Mouse (Mus musculus): Measurements from ENCODE around the gene Higd1b. TPM values are rescaled to one million over a fixed set of nuclear protein-coding genes. Genes with fewer than 3 reads are reported as not detected.

Gene Higd1b
- total and polyA plus RNA-seq, 2 experiments from 2014 or later, result 14.5 to 15.8 TPM

GRCm38 (mm10) chr11:102837385-102837784 lies 1.7 kb downstream of the Higd1b start:
- H3K36me3 ChIP-seq (ENCODE audit: insufficient read depth, low read length), result peaks cover 39% of the 10 kb centered on the region
- no peak overlapping the region for H3K9ac ChIP-seq (replicated peaks; ENCODE audit: low read length)
- no peaks in the 10 kb centered on the region for H3K4me1 ChIP-seq (ENCODE audit: insufficient read depth, low read length)
- DNase-seq (ENCODE audit: low spot score), result no peak
- ATAC-seq, result no peak
- no peaks in the 10 kb centered on the region for H3K9me3 ChIP-seq (ENCODE audit: low read length)
- no peak overlapping the region for H3K27ac ChIP-seq
- no peaks in the 10 kb centered on the region for H3K27me3 ChIP-seq (ENCODE audit: insufficient read depth, low read length)
- H3K4me3 ChIP-seq (ENCODE audit: low read length), result no peak overlapping the region
- no peak overlapping the region for H3K4me2 ChIP-seq (ENCODE audit: low read depth, low read length)
- 94% methylated on average over 1 of the region's 1 CpGs for WGBS
- no peak for TF ChIP-seq CTCF (IDR thresholded peaks at IDR 0.05; ENCODE audit: low read depth)

DNA sequence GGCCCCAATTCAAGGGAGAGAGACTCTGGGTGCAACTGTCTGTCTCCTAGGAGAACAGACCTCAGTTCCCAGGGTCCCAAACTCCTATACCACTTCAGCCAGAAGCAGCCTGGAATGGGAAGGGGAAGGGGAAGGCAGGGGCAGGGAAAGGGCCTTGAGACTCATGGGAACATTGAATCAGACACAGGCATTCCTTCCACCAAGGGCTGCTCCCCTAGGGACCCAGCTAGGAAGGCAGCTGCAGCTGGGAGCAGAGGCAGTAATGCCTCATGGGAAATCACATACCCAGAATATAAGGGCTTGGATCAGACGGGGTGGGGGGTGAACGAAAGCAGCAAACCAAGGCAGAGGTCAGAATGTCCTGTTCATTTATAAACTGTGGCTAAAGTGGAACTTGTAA lies 2.5 kb downstream of the Higd1b start:
- peaks cover 43% of the 10 kb centered on the region for H3K36me3 ChIP-seq (ENCODE audit: insufficient read depth, low read length)
- H3K9me3 ChIP-seq (ENCODE audit: low read length), result no peaks in the 10 kb centered on the region
- H3K4me2 ChIP-seq (ENCODE audit: low read depth, low read length), result no peak overlapping the region
- no peak for DNase-seq (ENCODE audit: low spot score)
- H3K27ac ChIP-seq, result no peak overlapping the region; the same call in 1 of the 2 replicates
- peak; percentile 53; the same call in 1 of the 2 replicates for ATAC-seq
- no peak overlapping the region for H3K4me3 ChIP-seq (ENCODE audit: low read length)
- no peaks in the 10 kb centered on the region for H3K27me3 ChIP-seq (ENCODE audit: insufficient read depth, low read length)
- H3K9ac ChIP-seq (replicated peaks; ENCODE audit: low read length), result no peak overlapping the region
- 81% methylated on average over 2 of the region's 2 CpGs for WGBS
- H3K4me1 ChIP-seq (ENCODE audit: insufficient read depth, low read length), result no peaks in the 10 kb centered on the region
- TF ChIP-seq CTCF (IDR thresholded peaks at IDR 0.05; ENCODE audit: low read depth), result no peak

DNA sequence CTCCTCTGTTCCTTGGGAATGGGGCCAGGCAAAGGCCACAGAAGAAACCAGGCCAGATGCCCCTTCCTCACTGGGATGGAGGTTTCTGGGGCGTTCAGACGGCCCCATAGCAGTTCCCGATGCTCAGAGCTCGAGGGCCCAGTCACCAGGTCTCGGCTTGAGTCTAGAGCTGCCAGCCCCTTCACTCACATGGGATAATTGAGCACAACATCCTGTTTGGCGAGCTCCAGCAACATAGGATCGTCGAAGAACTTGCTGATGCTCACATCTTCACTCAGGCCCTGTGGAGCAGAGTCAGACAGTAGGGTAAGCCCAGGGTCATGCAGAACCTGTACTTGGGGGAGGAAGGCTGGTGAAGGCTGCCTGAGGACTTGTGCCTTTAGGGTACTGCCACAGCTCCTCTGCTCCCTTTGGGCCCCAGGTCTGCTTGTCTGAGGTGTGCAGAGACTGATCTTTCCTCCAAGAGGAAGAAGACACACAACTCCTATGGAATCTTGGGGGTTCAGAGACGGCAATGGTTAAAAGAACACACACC lies 3.0 kb downstream of the Higd1b start:
- TF ChIP-seq CTCF (IDR thresholded peaks at IDR 0.05; ENCODE audit: low read depth), result no peak
- H3K27me3 ChIP-seq (ENCODE audit: insufficient read depth, low read length), result no peaks in the 10 kb centered on the region
- peaks cover 49% of the 10 kb centered on the region for H3K36me3 ChIP-seq (ENCODE audit: insufficient read depth, low read length)
- 84% methylated on average over 9 of the region's 9 CpGs for WGBS
- no peaks in the 10 kb centered on the region for H3K9me3 ChIP-seq (ENCODE audit: low read length)
- DNase-seq (ENCODE audit: low spot score) (no peak), ATAC-seq (no peak)
- H3K9ac ChIP-seq (replicated peaks; ENCODE audit: low read length), result no peak overlapping the region
- H3K27ac ChIP-seq, result no peak overlapping the region
- no peak overlapping the region for H3K4me3 ChIP-seq (ENCODE audit: low read length)
- H3K4me2 ChIP-seq (ENCODE audit: low read depth, low read length), result no peak overlapping the region
- no peaks in the 10 kb centered on the region for H3K4me1 ChIP-seq (ENCODE audit: insufficient read depth, low read length)

DNA sequence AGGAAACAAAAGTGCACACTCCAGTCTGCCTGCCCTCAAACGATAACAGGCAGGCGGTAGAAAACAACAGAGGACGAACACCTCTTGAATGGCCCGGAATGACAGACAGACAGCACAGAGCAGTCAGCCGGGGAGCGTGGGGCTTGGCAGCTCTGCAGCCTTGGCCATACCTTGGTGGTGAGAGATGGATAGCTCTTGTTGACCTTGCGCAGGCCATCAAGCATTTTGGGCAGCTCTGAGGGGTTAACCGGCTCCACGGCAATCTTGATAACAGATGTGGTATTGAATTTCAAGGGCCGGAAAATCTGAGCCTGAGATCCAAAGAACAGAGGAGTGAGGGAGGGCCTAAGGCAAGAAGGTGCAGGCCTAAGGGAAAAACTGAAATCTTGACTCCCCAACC lies 10.3 kb downstream of the Higd1b start:
- Histone ChIP-seq H3K36me3 (ENCODE audit: insufficient read depth, low read length) (peaks cover 81% of the 10 kb centered on the region), H3K4me1 (ENCODE audit: insufficient read depth, low read length) (no peaks in the 10 kb centered on the region), H3K27ac (no peak overlapping the region), H3K9me3 (ENCODE audit: low read length) (no peaks in the 10 kb centered on the region), H3K9ac (replicated peaks; ENCODE audit: low read length) (no peak overlapping the region), H3K27me3 (ENCODE audit: insufficient read depth, low read length) (no peaks in the 10 kb centered on the region), H3K4me2 (ENCODE audit: low read depth, low read length) (no peak overlapping the region), H3K4me3 (ENCODE audit: low read length) (no peak overlapping the region)
- no peak for TF ChIP-seq CTCF (IDR thresholded peaks at IDR 0.05; ENCODE audit: low read depth)
- DNase-seq (ENCODE audit: low spot score) (no peak), ATAC-seq (no peak)
- WGBS, result 90% methylated on average over 10 of the region's 10 CpGs

DNA sequence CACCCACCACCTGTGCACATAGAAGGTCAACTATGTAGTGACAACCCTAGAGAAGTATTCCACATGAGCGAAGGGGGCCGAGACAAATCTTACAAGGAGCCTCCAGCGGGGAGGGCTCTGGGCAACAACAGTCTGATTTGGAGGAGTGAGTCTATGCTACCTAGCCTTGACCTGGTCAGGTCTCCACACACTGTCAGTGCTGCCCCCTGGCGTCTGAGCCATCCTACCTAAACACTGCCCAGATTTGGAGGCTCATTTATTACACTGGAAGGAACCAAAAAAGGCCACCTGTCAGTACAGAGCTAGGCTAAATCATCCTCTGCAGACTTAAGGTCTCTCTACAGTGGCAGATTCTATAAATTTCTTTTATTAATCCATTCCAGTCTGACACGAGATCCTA lies 16.2 kb downstream of the Higd1b start:
- DNase-seq (ENCODE audit: low spot score) (peak; percentile 61), ATAC-seq (no peak)
- Histone ChIP-seq H3K36me3 (ENCODE audit: insufficient read depth, low read length) (peaks cover 68% of the 10 kb centered on the region), H3K4me1 (ENCODE audit: insufficient read depth, low read length) (no peaks in the 10 kb centered on the region), H3K9me3 (ENCODE audit: low read length) (no peaks in the 10 kb centered on the region), H3K9ac (replicated peaks; ENCODE audit: low read length) (no peak overlapping the region), H3K27ac (no peak overlapping the region), H3K4me3 (ENCODE audit: low read length) (no peak overlapping the region), H3K27me3 (ENCODE audit: insufficient read depth, low read length) (no peaks in the 10 kb centered on the region), H3K4me2 (ENCODE audit: low read depth, low read length) (no peak overlapping the region)
- WGBS, result 70% methylated on average over 5 of the region's 5 CpGs
- TF ChIP-seq CTCF (IDR thresholded peaks at IDR 0.05; ENCODE audit: low read depth), result peak; percentile 65

DNA sequence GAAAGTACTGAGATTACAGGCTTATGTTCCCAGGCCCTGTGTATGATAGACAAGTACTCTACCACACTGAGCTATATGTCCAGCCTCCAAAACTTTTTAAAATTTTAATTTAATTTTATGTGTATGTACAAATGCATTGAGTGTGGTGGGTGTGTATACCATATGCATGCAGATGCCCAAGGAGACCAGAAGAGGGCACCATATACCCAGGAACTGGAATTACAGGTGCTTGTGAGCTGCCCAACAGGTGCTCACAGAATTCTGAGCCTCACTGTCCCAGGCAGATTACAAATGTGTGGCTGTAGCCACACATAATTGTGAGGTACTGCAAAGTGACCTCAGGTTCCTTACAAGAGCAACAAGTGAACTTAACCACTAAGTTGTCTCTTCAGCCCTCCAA lies 18.1 kb downstream of the Higd1b start:
- no peak overlapping the region for H3K4me3 ChIP-seq (ENCODE audit: low read length)
- no peaks in the 10 kb centered on the region for H3K9me3 ChIP-seq (ENCODE audit: low read length)
- TF ChIP-seq CTCF (IDR thresholded peaks at IDR 0.05; ENCODE audit: low read depth), result peak; percentile 68
- H3K4me1 ChIP-seq (ENCODE audit: insufficient read depth, low read length), result no peaks in the 10 kb centered on the region
- DNase-seq (ENCODE audit: low spot score) (peak; percentile 41), ATAC-seq (no peak)
- no peak overlapping the region for H3K27ac ChIP-seq
- H3K36me3 ChIP-seq (ENCODE audit: insufficient read depth, low read length), result peaks cover 58% of the 10 kb centered on the region
- no peak overlapping the region for H3K9ac ChIP-seq (replicated peaks; ENCODE audit: low read length)
- H3K4me2 ChIP-seq (ENCODE audit: low read depth, low read length), result no peak overlapping the region
- H3K27me3 ChIP-seq (ENCODE audit: insufficient read depth, low read length), result no peaks in the 10 kb centered on the region

DNA sequence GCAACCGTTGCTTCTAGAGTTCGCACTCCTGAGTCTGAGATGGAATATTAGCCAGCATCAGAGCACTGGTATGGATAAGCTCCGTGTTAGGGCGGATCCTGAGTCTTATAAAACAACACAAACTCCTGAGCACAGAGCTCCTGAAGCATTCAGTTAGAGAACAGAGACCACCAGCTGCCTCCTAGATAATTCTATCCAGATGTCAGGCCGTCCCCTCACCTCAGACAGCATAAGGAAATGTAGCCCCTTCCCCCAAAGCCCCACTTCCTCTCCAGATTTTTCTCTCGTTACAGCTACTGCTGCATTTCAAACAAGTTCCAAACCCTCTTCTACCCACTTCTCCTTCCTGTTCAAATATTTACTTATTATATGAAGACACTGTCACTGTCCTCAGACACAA lies 20.3 kb downstream of the Higd1b start:
- Histone ChIP-seq H3K4me3 (ENCODE audit: low read length) (no peak overlapping the region), H3K4me2 (ENCODE audit: low read depth, low read length) (no peak overlapping the region), H3K27me3 (ENCODE audit: insufficient read depth, low read length) (no peaks in the 10 kb centered on the region), H3K4me1 (ENCODE audit: insufficient read depth, low read length) (no peaks in the 10 kb centered on the region), H3K27ac (no peak overlapping the region), H3K36me3 (ENCODE audit: insufficient read depth, low read length) (peaks cover 41% of the 10 kb centered on the region), H3K9me3 (ENCODE audit: low read length) (no peaks in the 10 kb centered on the region), H3K9ac (replicated peaks; ENCODE audit: low read length) (no peak overlapping the region)
- ATAC-seq (no peak), DNase-seq (ENCODE audit: low spot score) (no peak)
- no peak for TF ChIP-seq CTCF (IDR thresholded peaks at IDR 0.05; ENCODE audit: low read depth)
- 91% methylated on average over 6 of the region's 6 CpGs for WGBS

Data from hindbrain, postnatal 0 days (tissue).